Mouse (Mus musculus) CD4-positive, CD25-positive, alpha-beta regulatory T cell, adult 2 months (primary cell): ENCODE measurements at regions not wholly inside any gene's neighbourhood (a gene's known extent, or its start where the extent isn't known, plus 50 kb on each side); places are given as distances from the start of the nearest gene placed in this dataset.

ENCODE experiments used
- DNase-seq: peaks from one replicate; pipeline ENCODE4 v3.0.0-alpha.2; 2012; ENCODE audit warnings: low read depth, low spot score

GRCm38 (mm10) chr2:124775737-124776136, 292.2 kb upstream of the Slc24a5 start:
- DNase-seq, result no peak

DNA sequence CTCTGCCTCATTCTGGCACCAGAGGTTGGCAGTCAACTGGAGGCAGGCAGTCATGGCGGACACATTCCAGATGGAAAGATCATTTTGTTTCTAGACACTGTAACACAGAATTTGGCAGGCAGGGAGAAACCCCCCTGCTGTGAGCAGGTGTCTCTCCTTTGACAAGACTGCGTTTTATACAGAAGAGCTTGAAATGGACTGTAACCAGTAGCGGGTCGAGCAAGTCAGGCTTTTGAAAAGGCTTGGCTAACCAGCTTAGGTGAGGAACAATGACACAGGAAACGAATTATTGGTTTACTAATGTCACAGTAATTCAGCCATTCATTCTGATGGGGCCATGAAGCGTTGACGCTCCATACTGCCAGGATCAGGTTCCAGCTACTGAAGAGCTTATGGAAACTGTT, 275.3 kb upstream of the Slc24a5 start:
- no peak for DNase-seq

- no peak for DNase-seq
These were observed 256.2 kb upstream of the Slc24a5 start for GRCm38 (mm10) chr2:124811709-124812108.

GRCm38 (mm10) chr2:124816814-124817213, 251.1 kb upstream of the Slc24a5 start:
- no peak for DNase-seq

- DNase-seq, result no peak
These were observed 248.1 kb upstream of the Slc24a5 start for GRCm38 (mm10) chr2:124819846-124820245.

DNA sequence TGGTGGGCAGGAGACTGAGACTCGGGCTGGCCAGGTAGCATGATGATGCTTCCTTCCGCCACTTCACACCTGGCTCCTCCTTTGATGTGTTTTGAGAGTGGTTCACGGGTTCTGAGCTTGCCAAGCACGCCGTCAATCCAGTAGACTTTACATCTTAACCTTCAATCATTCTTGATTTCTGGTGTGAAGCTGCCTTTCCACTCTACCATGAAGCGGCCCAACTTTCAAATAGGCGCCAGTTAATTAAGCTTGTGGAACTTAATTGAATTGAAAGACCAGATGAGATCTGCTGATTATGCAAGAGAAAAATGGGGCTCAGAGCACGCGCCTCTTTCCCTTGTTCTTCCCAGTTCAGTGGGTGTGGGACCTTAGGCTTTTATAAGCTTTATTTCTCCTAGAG, 247.1 kb upstream of the Slc24a5 start:
- no peak for DNase-seq

GRCm38 (mm10) chr2:124821366-124821765, 246.6 kb upstream of the Slc24a5 start:
- DNase-seq, result no peak

GRCm38 (mm10) chr2:124848812-124849211, 219.1 kb upstream of the Slc24a5 start:
- DNase-seq, result no peak

- DNase-seq, result no peak
These were observed 209.4 kb upstream of the Slc24a5 start for GRCm38 (mm10) chr2:124858504-124858903.

- no peak for DNase-seq
These were observed 179.7 kb upstream of the Slc24a5 start for GRCm38 (mm10) chr2:124888209-124888608.

GRCm38 (mm10) chr2:124895002-124895401, 172.9 kb upstream of the Slc24a5 start:
- DNase-seq, result no peak

DNA sequence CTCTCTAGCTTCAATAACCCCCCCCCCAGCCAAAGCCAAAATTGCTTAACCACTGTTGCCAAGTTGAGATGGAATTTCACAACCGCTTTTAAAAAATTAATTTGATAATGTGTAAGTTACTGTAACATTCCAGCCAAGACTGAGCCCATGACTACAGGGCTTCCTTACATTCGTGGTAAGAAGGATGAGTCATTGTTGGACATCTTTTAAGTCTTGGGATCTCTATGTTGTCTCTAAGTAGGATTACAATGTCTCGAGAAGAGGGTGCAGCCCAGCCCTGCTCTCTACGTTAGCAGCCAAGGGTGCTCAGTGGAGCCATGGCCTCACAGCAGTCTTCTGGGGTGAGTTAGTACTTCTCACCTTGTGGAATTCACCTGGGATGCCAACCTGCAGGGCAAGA, 164.4 kb upstream of the Slc24a5 start:
- DNase-seq, result no peak

DNA sequence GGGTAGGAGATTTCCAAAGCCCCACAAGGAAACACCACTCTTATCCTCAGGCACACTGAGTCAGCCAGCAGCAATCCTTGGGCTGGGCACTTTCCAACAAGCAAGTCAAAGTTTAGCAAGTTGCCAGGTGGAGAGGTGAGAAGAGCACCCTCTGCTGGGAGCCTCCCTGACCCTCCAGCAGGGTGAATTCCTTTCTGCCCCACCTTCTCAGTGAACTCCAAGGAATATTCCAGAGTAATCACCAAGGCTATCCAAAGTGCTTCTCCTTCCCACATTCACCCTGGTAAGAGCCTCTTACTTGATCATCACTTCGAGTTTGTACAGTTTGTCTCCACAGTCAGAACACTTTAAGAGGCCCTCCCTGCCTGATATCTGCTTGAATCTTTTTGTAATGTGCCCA, 162.8 kb upstream of the Slc24a5 start:
- peak; percentile 1 for DNase-seq

GRCm38 (mm10) chr2:124918986-124919761, 148.8 kb upstream of the Slc24a5 start:
- DNase-seq, result no peak

DNA sequence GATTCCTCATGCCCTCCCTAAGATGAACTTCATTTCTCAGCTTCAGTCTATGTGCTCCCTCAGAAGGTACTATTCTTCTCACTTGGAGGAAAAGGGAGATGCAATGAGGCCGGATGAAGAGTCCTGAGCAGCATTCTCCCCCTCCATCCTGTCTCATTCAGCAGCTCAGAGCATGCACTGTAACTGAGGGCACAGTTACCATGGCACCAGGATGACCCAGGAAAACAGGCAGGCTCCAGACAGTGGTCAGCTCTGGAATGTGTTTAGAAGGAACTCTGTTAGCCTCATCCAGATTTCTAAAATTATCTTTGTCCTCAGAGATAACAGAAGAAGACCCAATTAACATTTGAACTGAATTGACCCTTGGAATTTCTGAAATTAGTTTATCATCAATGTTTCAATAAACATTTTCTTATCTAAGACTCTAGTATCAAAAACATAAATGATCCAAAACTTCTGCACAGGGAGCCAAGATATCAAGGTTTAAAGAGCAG, 148.1 kb upstream of the Slc24a5 start:
- no peak for DNase-seq

GRCm38 (mm10) chr2:124920265-124920664, 147.7 kb upstream of the Slc24a5 start:
- no peak for DNase-seq

DNA sequence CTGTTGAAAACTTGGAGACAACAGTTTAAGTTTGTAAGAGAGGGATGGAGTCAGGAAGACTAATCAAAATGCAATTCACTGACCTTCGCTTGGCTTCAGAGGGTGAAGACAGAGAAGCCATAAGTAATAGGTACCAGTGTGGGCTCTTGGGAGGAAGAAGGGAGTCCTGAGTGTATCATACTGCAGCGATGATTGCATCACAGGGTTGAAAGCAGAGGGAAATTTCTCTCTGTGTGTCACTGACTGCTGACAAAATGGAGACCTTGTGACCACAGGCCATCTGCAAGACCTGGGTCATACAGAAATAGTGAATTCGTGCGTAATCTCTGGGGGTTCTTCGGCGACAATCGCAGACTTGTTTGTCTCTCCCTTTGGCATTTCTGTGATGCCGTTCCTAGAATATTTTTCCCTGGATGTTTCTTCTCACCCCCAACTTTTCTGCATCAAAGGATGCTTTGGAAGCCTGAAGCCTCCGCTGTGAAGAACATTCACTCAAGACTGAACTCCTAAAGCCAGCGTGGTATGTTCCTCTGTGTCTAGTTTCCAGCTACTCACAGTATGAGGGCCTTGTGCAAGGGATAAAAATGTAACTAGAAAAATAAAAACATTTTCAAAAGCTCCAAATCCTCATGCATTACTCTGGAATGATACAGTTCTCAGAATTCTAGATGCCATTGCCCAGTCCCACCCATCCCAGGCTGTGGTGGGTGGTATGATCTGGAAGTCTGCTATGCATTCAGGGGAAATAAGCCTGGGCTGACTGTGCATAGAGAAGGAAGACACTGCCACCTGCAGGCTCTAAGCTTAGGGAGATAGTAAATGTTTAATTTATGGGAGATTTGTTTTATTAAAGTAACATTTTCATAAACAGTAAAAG, 139.8 kb upstream of the Slc24a5 start:
- peak; percentile 25 for DNase-seq

GRCm38 (mm10) chr2:124928759-124929113, 139.2 kb upstream of the Slc24a5 start:
- no peak for DNase-seq

GRCm38 (mm10) chr2:124930719-124931118, 137.2 kb upstream of the Slc24a5 start:
- DNase-seq, result no peak

GRCm38 (mm10) chr2:124932566-124932965, 135.4 kb upstream of the Slc24a5 start:
- no peak for DNase-seq

DNA sequence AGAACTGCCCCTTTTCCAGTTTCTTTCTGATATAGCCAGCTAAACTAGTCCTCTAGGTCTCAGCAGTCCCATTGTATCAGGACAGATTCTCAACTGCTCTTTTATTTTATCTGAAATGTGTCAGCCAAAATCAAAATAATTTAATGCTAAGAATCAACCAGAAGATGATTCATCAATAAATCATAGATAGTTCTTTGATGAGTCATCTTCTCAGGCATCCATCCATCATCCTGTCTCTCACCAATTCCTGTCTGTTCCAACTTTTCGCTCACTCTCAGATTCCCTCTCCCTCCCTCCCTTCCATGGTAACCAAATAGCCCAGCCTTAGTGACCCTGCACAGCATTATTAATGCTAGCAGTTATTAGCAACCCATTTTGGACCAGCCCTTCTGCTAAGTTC, 134.0 kb upstream of the Slc24a5 start:
- DNase-seq, result no peak

DNA sequence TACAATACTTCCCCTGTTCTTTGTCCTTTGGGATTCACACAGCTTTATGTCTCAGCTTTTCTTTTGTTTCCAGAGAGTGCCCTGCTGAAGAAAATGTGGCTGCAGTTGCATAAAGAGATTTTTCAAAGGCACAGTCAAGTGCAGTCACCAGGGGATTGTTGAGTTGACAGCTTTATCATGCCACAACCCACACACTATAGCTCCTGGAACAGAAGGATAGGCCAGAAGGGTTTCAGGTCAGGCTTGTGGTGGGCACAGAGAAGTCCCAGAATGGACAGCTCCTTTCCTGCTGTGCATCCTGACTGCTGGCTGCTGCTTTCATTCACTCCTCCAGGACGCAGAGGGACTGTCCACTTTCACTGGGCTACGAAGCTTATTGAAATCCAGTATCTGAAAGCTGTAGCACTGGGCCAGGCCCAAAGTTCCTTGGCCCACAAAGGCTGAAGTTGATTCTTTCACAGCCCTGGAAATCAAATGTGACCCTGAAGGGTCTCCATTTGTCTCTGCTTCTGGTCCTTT, 119.6 kb upstream of the Slc24a5 start:
- DNase-seq, result no peak
